In the genomic region with DNA sequence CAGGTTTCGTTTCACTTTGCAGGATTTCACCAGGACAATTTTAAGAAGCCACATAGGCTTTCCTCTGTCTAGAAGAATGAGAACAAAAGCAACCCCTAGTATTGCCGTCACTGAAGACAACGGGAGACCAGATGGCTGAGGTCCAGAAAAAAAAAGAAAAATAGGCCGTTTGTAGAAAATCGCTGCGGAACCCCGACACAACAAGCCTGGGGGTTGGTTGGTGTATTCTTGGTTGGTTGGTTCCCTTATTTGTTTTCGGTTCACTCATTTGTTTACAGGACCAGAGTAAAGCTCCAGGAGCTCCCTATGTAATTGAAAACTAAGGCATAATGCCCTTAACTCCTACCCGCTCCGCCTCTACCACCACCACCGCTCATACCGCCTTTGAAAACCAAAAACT, we compare ENCODE assay signal across 8 mouse cellular contexts. TPM values are rescaled to one million over a fixed set of nuclear protein-coding genes. Genes with fewer than 3 reads are reported as not detected.
DNase-seq lines count a peak whose midpoint lies in the region; ATAC-seq and TF ChIP-seq lines count a peak whose summit lies in the region.

No protein-coding gene starts in this region.

- H3K27me3 ChIP-seq in lung, embryonic 15.5 days, result peaks cover 97% of the 10 kb centered on the region
- peaks cover 98% of the 10 kb centered on the region for H3K27me3 ChIP-seq in forebrain, embryonic 13.5 days
- H3K27me3 ChIP-seq in limb, embryonic 14.5 days (ENCODE audit: control insufficient read depth, insufficient read depth, low read length), result peaks cover 99% of the 10 kb centered on the region
- peaks cover 68% of the 10 kb centered on the region for H3K27me3 ChIP-seq in small intestine, adult 2 months (ENCODE audit: control insufficient read depth, insufficient read depth, low read length)

- peak overlapping the region; percentile 41 for H3K4me3 ChIP-seq in lung, embryonic 15.5 days
- peak overlapping the region; percentile 32 for H3K4me3 ChIP-seq in forebrain, embryonic 13.5 days
- H3K4me3 ChIP-seq in limb, embryonic 14.5 days (replicated peaks; ENCODE audit: low read length), result peak overlapping the region; percentile 27
- peak overlapping the region; percentile 49 for H3K4me3 ChIP-seq in small intestine, adult 2 months (ENCODE audit: low read depth, low read length)

- peak overlapping the region; percentile 13 for H3K9ac ChIP-seq in lung, embryonic 15.5 days
- H3K9ac ChIP-seq in forebrain, embryonic 13.5 days, result no peak overlapping the region; the same call in 1 of the 2 replicates
- no peak overlapping the region for H3K9ac ChIP-seq in limb, embryonic 14.5 days (ENCODE audit: low read depth, low read length, severe bottlenecking)

- under 1% methylated on average over 12 of the region's 12 CpGs for whole genome bisulfite sequencing in lung, embryonic 15.5 days
- 0% methylated on average over 12 of the region's 12 CpGs for WGBS in forebrain, embryonic 13.5 days
- WGBS in limb, embryonic 14.5 days, result under 1% methylated on average over 12 of the region's 12 CpGs
- WGBS in small intestine, adult 2 months, result 4% methylated on average over 12 of the region's 12 CpGs

- no peak for DNase-seq in lung, postnatal 25 days (ENCODE audit: low spot score)
- no peak for DNase-seq in limb, embryonic 14.5 days (ENCODE audit: low spot score)
- no peak for DNase-seq in cerebellum, postnatal 14 days
- no peak for DNase-seq in left cerebral cortex, adult 8-10 months (ENCODE audit: low spot score in 2 of 2)
- DNase-seq in adrenal gland, adult 2 months, result no peak

- no peaks in the 10 kb centered on the region for H3K9me3 ChIP-seq in lung, embryonic 15.5 days
- no peaks in the 10 kb centered on the region for H3K9me3 ChIP-seq in forebrain, embryonic 13.5 days (replicated peaks)
- no peaks in the 10 kb centered on the region for H3K9me3 ChIP-seq in limb, embryonic 14.5 days (ENCODE audit: control insufficient read depth, low read length)

- TF ChIP-seq POLR2A in limb, embryonic 14.5 days (IDR thresholded peaks at IDR 0.05; ENCODE audit: borderline replicate concordance, extremely low read depth, insufficient read depth, insufficient read length), result no peak
- no peak for TF ChIP-seq POLR2A in small intestine, adult 2 months (IDR thresholded peaks at IDR 0.05; ENCODE audit: low read depth, low read length)

- no peak for ATAC-seq in lung, embryonic 15.5 days (ENCODE audit: borderline replicate concordance, extremely low read depth, low FRiP score, low TSS enrichment)
- peak; percentile 16; the same call in 1 of the 2 replicates for ATAC-seq in forebrain, embryonic 13.5 days
- ATAC-seq in limb, embryonic 14.5 days (ENCODE audit: low FRiP score, low read depth), result no peak

- 0 out of 2 replicates have a peak overlapping the region, but pooled peaks have one; percentile 77 for H3K27ac ChIP-seq in lung, embryonic 15.5 days
- no peak overlapping the region for H3K27ac ChIP-seq in forebrain, embryonic 13.5 days
- H3K27ac ChIP-seq in limb, embryonic 14.5 days (replicated peaks; ENCODE audit: low read depth, low read length), result no peak overlapping the region
- no peak overlapping the region for H3K27ac ChIP-seq in small intestine, adult 2 months (ENCODE audit: insufficient read depth, low read depth, low read length)

- no peaks in the 10 kb centered on the region for H3K36me3 ChIP-seq in lung, embryonic 15.5 days
- H3K36me3 ChIP-seq in forebrain, embryonic 13.5 days (ENCODE audit: poor library complexity, severe bottlenecking), result no peaks in the 10 kb centered on the region
- H3K36me3 ChIP-seq in limb, embryonic 14.5 days (ENCODE audit: control insufficient read depth, insufficient read depth, low read length), result no peaks in the 10 kb centered on the region
- no peaks in the 10 kb centered on the region for H3K36me3 ChIP-seq in small intestine, adult 2 months (ENCODE audit: control insufficient read depth, insufficient read depth, low read length)

- H3K4me1 ChIP-seq in lung, embryonic 15.5 days, result peaks cover 40% of the 10 kb centered on the region
- peaks cover 8% of the 10 kb centered on the region for H3K4me1 ChIP-seq in forebrain, embryonic 13.5 days
- peaks cover 6% of the 10 kb centered on the region; the same call in 1 of the 2 replicates for H3K4me1 ChIP-seq in limb, embryonic 14.5 days (ENCODE audit: control insufficient read depth, insufficient read depth, low read length)
- H3K4me1 ChIP-seq in small intestine, adult 2 months (ENCODE audit: control insufficient read depth, insufficient read depth, insufficient read length, low read length), result no peaks in the 10 kb centered on the region

- no peak for TF ChIP-seq CTCF in small intestine, adult 2 months (IDR thresholded peaks at IDR 0.05; ENCODE audit: extremely low read depth, insufficient read length, insufficient replicate concordance, low read depth, low read length)

- peak overlapping the region; percentile 81 for H3K4me2 ChIP-seq in lung, embryonic 15.5 days
- peak overlapping the region; percentile 56 for H3K4me2 ChIP-seq in forebrain, embryonic 13.5 days
- H3K4me2 ChIP-seq in limb, embryonic 14.5 days (replicated peaks; ENCODE audit: low read depth, low read length, severe bottlenecking), result peak overlapping the region; percentile 58

RNA-seq across cellular contexts. Expression of gene Foxf2, which starts 7.6 kb away (rescaled TPM):
- 29.5 and 30.4 TPM in 2 replicates for polyA plus RNA-seq in lung, embryonic 15.5 days (2015; fragmentation: Nextera tagmentation; extraction: Ambion mirVana)
- 2.9 and 3.4 TPM in 2 replicates for polyA plus RNA-seq in forebrain, embryonic 13.5 days (2015; fragmentation: Nextera tagmentation; extraction: Ambion mirVana)
- 12.8 and 19.9 TPM in 2 replicates for polyA plus RNA-seq in limb, embryonic 14.5 days (2012; rRNA removed)
- polyA plus RNA-seq in limb, embryonic 14.5 days (2014; fragmentation: Nextera tagmentation; extraction: Ambion mirVana), result 5.0 and 6.1 TPM in 2 replicates
- 28.4 and 41.4 TPM in 2 replicates for polyA plus RNA-seq in small intestine, adult 2 months (2012; rRNA removed)
- total RNA-seq in left cerebral cortex, adult 8-10 months (2022), result 1 to 10 TPM; 3.7 to 5.1 (median 4.6) TPM
- not detected for total RNA-seq in adrenal gland, adult 2 months (2021)
- polyA plus RNA-seq in adrenal gland, adult 2 months (2012; rRNA removed), result not detected in 2 replicates

RNA-seq across cellular contexts. Expression of gene A530084C06Rik, which starts 58.9 kb away (rescaled TPM):
- not detected in 2 replicates for polyA plus RNA-seq in lung, embryonic 15.5 days (2015; fragmentation: Nextera tagmentation; extraction: Ambion mirVana)
- polyA plus RNA-seq in forebrain, embryonic 13.5 days (2015; fragmentation: Nextera tagmentation; extraction: Ambion mirVana), result not detected in 2 replicates
- polyA plus RNA-seq in limb, embryonic 14.5 days (2012; rRNA removed), result 1.1 and 1.4 TPM in 2 replicates
- not detected in 2 replicates for polyA plus RNA-seq in limb, embryonic 14.5 days (2014; fragmentation: Nextera tagmentation; extraction: Ambion mirVana)
- polyA plus RNA-seq in small intestine, adult 2 months (2012; rRNA removed), result 0.56 and 0.88 TPM in 2 replicates
- total RNA-seq in left cerebral cortex, adult 8-10 months (2022), result under 1 TPM; 0.28 to 0.40 (median 0.35) TPM
- total RNA-seq in adrenal gland, adult 2 months (2021), result not detected
- polyA plus RNA-seq in adrenal gland, adult 2 months (2012; rRNA removed), result 0.04 and 0.09 TPM in 2 replicates
